Mouse (Mus musculus) spleen, adult 2 months (tissue): ENCODE results near the gene Spred3.

Experiments used
- CTCF ChIP-seq: fragments of 200-500 bp; IDR thresholded peaks from 2 replicates; pipeline ENCODE4 v1.5.1; 2011; ENCODE audit warnings: mild to moderate bottlenecking, inconsistent platforms; ENCODE audit not compliant: insufficient read depth, insufficient read length, insufficient replicate concordance; ENCODE audit errors: extremely low read depth
- POLR2A ChIP-seq: fragments of 200-500 bp; IDR thresholded peaks from 2 replicates; pipeline ENCODE4 v1.6.1; 2011; ENCODE audit warnings: low read depth, low read length, inconsistent platforms

DNA sequence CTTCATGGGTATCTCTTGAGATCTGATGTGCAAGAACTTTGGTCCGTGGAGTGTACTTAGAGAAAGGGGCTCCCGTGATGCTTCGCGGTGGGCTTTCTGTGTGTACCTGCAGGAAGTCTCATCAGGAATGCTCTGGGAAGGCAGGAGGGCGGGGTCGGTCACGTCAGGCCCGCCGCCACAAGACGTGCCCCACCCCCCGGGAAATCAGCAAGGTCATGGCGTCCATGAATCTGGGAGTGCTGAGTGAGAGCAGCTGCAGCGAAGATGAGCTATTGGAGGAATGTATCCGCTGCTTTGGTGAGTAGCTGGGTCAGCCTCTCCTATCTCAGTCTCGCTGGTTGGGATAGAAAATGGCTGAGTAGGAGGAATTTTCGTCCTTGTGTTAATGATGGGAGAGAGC lies 32.8 kb downstream of the Spred3 start:
- no peak for TF ChIP-seq CTCF
- no peak for TF ChIP-seq POLR2A
